Mouse (Mus musculus) thymus, postnatal 0 days (tissue): ENCODE measurements at regions not wholly inside any gene's neighbourhood (a gene's known extent, or its start where the extent isn't known, plus 50 kb on each side); places are given as distances from the start of the nearest gene placed in this dataset.
"Not testable (repeated sequence)": the region's sequence is repeated elsewhere in the genome, so short reads cannot be mapped to it uniquely, and the experiment has no call there.

Experiments used
- DNase-seq: peaks from one replicate; pipeline ENCODE4 v3.0.0-alpha.2; 2015; ENCODE audit warnings: low spot score

DNA sequence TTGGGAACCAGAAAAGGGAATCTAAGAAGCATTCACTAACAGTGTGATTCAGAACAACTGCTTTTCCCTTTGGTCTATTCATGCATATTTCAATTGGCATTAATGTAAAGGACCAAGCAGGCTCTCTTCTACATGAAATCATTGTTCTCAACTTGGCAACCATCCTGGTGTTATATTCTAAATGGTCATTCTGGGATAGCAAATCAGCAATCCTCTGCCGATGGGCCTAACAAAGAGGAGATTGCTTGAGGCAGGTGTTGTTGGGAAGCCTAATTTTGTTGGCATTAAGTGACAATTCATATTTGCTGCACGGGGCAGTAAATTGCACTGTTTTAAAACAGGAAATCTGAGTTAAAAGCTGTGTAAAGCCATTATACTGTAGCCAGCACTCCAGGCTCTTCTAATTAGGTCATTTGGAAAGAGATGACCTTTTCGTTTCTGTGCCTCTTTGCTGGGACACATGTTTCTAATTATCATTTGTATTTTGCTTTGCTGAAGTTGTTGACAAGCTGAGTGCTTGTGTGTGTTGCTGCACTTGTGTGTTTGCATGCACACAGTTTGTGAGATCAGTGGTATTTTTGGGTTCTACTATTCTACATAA is 275.4 kb downstream of the Cetn3 start:
- no peak for DNase-seq

DNA sequence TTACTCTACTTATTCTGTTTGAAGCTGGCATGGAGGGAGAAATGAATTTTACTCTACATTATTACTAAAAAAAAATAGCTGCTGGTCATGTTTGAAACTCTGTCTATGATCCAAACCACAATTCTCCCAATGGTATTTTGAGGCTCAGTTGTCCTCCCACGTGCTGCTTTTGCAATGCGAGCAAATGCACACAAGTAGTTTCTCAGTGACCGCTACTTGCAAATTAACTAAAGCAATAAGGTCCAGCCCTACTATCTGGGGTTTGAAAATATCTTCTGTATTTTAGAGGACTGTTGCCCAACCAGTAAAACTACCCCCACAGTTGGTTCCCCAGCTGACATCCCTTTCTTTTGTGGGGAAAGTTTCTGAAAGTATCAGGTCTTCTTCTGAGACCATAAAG is 276.0 kb downstream of the Cetn3 start:
- DNase-seq = no peak

DNA sequence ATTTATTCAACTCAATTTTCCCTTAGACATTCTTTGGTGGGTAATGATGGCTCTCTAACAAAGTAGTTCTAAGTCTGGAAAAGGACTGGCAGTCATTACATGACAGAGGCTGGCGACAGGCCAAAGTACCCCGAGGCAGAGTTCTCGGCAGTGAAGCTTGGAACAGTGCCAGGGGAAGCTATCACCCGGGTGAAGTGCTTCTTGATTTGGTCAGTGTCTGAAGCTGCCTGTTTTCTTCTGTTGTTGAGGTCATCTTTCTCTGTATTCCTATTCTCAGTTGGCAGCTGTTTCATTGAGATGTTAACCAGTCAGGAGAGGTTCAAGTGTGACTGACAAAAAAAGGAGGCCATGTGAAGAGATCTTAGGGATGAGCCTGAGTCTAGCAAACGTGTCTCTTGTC is 276.6 kb downstream of the Cetn3 start:
- DNase-seq = no peak

DNA sequence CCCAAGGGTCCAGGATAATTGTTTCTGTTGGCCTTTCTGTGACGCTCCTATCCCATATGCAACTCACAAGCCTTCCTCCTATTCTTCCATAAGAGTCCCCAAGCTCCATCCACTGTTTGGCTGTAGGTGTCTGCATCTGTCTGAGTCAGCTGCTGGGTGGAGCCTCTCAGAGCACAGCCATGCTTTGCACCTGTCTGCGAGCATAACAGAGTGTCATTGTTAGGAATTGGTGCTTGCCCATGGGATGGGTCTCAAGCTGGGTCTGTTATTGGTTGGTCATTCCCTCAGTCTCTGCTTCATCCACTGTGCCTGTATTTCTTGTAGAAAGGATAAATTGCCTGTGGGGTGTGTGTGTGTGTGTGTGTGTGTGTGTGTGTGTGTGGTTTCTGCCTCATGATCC is 281.0 kb downstream of the Cetn3 start:
- DNase-seq = not testable (repeated sequence)

DNA sequence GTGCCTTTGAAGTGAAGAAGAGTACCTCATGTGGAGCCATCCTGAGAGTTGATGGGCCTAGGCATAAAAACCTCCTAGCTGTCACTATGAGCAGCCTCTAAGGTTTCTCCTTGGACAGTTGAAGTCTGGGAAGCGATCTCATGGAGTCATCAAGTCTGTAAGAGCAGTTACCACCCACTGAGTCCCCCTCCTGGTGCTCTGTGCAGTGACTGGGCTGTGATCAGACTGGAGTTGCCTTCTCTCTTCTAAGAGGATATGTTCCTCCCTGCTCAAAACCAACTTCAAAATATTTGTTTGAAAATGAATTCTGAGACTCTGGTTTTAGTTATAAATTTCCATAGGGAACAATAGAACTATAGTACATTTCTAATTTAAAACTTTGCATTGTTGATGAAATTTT is 283.3 kb downstream of the Cetn3 start:
- no peak for DNase-seq

DNA sequence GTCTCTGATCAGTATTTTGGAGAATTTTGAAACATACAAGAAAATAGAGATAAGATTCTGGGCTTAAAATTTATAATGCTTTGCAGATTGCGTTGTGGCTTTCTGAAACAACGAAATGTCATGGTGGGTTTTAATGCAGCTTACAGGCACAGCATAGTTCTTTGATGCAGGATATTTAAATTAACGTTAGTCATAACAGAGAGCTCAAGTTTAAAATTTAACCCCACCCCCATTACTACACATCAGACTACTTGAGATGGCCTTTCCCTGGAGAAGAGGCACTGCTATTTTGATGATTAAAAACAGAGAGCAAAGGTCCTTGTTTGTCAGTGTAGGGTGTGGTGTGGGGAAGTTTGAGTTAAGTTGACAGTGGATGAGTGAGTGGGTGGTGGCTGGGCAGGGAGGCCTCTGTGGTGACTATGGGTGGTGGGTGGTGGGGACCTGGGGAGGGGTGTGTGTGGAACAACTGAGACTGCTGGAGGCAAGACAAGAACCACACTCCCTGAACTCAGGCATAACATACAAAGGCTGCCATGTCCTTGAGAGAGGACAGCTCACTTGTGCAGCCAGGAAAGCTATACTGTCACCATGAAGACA is 283.9 kb downstream of the Cetn3 start:
- no peak for DNase-seq

DNA sequence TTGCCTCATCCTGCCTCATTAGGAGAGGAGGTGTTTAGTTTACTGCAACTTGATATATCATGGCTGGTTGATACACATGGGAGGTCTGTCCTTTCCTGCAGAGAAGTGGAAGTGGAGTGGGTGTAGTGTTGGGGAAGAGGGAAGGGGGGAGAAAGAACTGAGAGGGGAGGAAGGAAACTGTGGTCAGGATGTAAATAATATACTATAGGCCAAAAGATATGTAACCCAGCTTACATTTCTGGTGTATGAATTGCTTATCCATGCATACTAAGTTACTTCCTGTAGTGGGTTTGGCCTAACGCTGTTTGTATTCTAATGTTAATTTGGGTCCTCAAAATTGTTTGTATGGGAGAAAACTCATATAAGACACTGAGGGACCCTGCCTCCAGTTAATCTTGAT is 289.6 kb downstream of the Cetn3 start:
- no peak for DNase-seq

DNA sequence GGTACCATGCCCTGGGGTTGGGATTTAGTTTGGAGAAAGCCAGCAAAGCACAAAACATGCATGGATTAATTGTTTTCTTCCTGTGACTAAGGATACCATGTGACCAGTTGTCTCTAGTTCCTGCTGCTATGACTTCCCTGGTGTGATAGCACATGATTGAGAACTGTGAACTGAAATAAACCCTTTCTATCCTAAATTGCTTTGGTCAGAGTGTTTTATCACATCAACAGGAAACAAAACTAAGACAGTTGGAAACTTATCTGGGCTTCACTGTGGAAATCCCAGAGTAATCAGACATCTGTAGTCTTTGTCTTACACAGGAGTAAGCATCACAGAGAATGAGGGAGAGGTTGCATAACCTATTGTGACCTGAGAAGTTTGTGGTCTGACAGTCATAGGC is 290.5 kb downstream of the Cetn3 start:
- no peak for DNase-seq

DNA sequence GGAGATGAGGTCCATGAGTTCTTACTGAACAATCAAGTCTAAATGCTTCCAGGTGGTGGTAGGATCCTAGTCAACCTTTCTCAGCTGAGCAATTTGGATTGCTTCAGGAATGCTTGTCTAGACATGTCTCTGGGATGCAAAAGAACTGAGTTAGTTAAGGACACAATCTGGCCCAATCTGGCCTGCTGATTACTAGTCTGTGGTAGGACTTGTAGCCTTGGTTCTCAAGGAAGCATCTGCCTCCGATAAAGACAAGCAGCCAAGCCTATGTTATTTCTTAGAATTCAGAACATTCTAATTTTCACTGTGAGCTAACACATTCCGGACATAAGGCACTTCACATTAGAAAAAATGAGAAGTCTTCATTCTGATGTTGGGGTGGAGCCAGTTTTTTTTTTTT is 298.5 kb downstream of the Cetn3 start:
- DNase-seq = no peak

DNA sequence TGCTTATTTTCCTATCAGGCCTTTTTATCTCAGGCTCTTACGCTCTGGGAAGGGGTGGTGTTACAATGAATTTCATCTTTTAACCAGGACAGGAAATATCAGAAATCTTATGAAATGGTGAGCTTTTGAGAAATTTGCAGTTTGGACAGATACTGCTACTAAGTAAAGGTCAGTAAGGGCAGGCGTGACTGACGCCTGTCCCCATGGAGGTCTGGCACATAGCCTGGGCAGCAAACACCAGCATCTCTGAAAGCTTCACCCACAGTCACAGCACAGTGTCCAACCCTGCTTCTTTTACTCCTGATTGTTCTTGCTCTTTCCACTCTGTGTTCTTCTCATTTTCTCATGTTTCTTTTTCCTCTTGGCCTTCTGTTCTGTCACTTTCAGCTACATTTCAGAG is 304.8 kb downstream of the Cetn3 start:
- no peak for DNase-seq

DNA sequence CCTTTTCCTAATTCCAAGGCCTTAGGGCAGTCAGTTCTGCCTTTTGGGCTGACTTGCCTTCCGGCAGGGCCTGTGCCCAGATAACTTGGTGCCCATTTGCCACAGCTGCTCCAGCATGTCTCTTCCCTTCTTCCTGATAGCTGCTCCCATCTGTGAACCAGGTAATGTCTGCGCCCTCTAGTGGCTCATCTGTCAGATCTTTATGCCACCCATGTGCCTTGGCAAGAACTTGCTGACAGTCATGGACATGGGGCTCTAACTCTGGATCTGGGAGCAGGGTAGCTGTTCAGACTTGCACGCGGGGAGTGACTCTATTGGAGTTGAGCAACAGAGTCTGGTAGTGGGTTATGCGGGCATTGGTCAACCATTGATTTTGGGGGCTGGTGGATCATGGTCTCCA is 309.3 kb downstream of the Cetn3 start:
- no peak for DNase-seq

DNA sequence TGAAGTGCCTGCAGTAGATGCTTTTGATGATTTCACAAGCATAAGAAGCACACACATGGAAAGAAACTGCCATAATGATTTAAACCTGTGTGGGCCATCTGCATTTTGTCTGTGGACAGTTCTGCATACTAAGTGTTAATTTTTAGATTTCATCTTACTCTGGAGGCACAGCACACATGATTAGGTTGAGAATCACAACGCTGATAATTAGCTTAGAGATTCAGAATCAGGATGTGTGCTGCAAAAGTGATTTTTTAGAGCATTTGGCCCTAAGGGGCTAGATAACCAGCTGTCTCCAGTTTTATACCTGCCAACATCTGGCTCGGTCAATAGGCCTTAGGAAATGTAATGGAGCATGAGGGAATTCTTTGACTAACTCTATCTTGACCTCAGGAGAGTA is 323.2 kb downstream of the Cetn3 start:
- no peak for DNase-seq

DNA sequence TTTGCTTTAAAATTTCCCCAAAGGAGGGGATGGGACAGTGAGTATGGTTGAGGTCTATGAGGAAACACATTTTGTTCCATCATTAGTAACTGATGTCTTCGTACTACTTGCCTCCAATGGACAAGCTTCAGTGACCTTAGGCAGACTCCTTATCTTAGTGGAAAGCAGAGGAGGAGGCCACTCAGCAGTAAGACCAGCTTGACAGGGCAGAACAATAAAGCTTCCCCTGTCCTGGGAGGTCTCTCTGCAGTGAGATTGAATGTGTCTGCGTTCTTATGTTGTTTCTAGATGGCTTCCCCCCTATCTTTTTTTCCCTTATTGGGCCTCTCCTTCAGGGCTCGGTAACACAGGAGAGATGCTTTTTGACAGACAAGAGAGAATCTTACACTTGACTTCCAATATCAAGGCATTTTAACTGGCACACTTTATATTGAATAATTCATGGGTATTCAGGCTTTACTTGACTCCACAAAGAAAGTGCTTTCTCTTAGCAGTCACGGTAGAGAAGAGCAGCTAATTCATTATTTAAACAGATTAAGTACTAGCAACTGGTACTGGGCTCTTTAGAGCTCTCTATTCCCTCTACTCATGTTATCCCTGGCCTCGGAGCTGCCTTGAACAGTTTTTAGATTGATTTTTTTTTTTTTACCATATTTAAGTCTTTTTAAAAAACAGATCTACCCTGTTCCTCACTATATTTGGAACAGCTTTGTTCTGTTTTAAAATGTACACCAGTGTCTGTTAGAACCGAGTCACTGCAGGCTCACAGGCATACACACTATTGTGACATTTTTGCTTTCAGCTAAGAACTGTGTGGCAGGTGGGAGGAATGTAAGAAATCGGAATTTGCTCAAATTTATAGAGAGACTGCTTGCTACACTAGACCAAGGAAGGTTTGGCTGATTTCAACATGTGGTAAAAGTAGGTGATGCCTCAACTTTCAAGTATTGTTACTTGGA is 347.2 kb downstream of the Cetn3 start:
- DNase-seq = no peak
